Mouse (Mus musculus): Measurements from ENCODE around the gene A030003K21Rik. TPM values are rescaled to one million over a fixed set of nuclear protein-coding genes. Genes with fewer than 3 reads are reported as not detected.
A peak's percentile ranks its signal among the peaks of the same experiment; 100 is the strongest.
"Not testable (repeated sequence)": the region's sequence is repeated elsewhere in the genome, so short reads cannot be mapped to it uniquely, and the experiment has no call there.

A030003K21Rik gene
- not detected for total RNA-seq (2021)
- long read RNA-seq, experiment 1: 0 reads
- long read RNA-seq, experiment 2: 0 reads

- DNase-seq: not testable (repeated sequence)
These were observed at the start of gene A030003K21Rik for GRCm38 (mm10) chr1:82943295-82943694. A030003K21Rik (minus strand) TSS chr1:82943388.

- no peak for DNase-seq
These were observed 48.9 kb upstream of the A030003K21Rik start for GRCm38 (mm10) chr1:82992093-82992492.

- no peak for DNase-seq
These were observed 48.4 kb upstream of the A030003K21Rik start for GRCm38 (mm10) chr1:82991596-82991995.

GRCm38 (mm10) chr1:82991062-82991461, 47.9 kb upstream of the A030003K21Rik start:
- DNase-seq: no peak

- DNase-seq: peak; percentile 57
These were observed 44.5 kb upstream of the A030003K21Rik start for GRCm38 (mm10) chr1:82987530-82988198.

- DNase-seq: no peak
These were observed 43.5 kb upstream of the A030003K21Rik start for GRCm38 (mm10) chr1:82986738-82987137.

GRCm38 (mm10) chr1:82977840-82978239, 34.7 kb upstream of the A030003K21Rik start:
- no peak for DNase-seq

GRCm38 (mm10) chr1:82975750-82976149, 32.6 kb upstream of the A030003K21Rik start:
- peak; percentile 16 for DNase-seq

GRCm38 (mm10) chr1:82974342-82974741, 31.2 kb upstream of the A030003K21Rik start:
- DNase-seq: no peak

- DNase-seq: no peak
These were observed 30.7 kb upstream of the A030003K21Rik start for GRCm38 (mm10) chr1:82973901-82974300.

GRCm38 (mm10) chr1:82973244-82973643, 30.1 kb upstream of the A030003K21Rik start:
- no peak for DNase-seq

GRCm38 (mm10) chr1:82972046-82972445, 28.9 kb upstream of the A030003K21Rik start:
- peak; percentile 49 for DNase-seq

GRCm38 (mm10) chr1:82966413-82966812, 23.2 kb upstream of the A030003K21Rik start:
- no peak for DNase-seq

- DNase-seq: no peak
These were observed 16.7 kb upstream of the A030003K21Rik start, which contains the start of gene Gm47955 for GRCm38 (mm10) chr1:82959870-82960385. Gm47955 (plus strand) TSS chr1:82960286.

- not testable (repeated sequence) for DNase-seq
These were observed 12.7 kb upstream of the A030003K21Rik start, which contains the start of gene Gm7544 for GRCm38 (mm10) chr1:82955913-82956312. Gm7544 (minus strand) TSS chr1:82956013.

GRCm38 (mm10) chr1:82948601-82949000, 5.4 kb upstream of the A030003K21Rik start:
- DNase-seq: no peak

GRCm38 (mm10) chr1:82946029-82946428, 2.8 kb upstream of the A030003K21Rik start:
- DNase-seq: not testable (repeated sequence)

- DNase-seq: not testable (repeated sequence)
These were observed 683 bp downstream of the A030003K21Rik start for GRCm38 (mm10) chr1:82942505-82942904.

GRCm38 (mm10) chr1:82938666-82939065, 4.5 kb downstream of the A030003K21Rik start:
- no peak for DNase-seq

- not testable (repeated sequence) for DNase-seq
These were observed 11.9 kb downstream of the A030003K21Rik start, which contains the start of gene Gm6217 for GRCm38 (mm10) chr1:82931326-82931725. Gm6217 (minus strand) TSS chr1:82931399.

GRCm38 (mm10) chr1:82930558-82930957, 12.6 kb downstream of the A030003K21Rik start:
- DNase-seq: not testable (repeated sequence)

GRCm38 (mm10) chr1:82924650-82925049, 18.5 kb downstream of the A030003K21Rik start, which contains the start of gene A030014E15Rik:
A030014E15Rik (plus strand) TSS chr1:82924917.
- DNase-seq: no peak

GRCm38 (mm10) chr1:82913434-82913833, 29.8 kb downstream of the A030003K21Rik start:
- DNase-seq: not testable (repeated sequence)
